Mouse (Mus musculus) kidney, postnatal 4 days (tissue): ENCODE measurements around the gene Wnt7b.
A peak's percentile ranks its signal among the peaks of the same experiment; 100 is the strongest.

Experiments
- DNase-seq, 2 experiments: peaks; one replicate each; pipeline ENCODE4 v3.0.0; 2021; ENCODE audit warnings: mixed read lengths in 2 of 2

Wnt7b gene

DNA sequence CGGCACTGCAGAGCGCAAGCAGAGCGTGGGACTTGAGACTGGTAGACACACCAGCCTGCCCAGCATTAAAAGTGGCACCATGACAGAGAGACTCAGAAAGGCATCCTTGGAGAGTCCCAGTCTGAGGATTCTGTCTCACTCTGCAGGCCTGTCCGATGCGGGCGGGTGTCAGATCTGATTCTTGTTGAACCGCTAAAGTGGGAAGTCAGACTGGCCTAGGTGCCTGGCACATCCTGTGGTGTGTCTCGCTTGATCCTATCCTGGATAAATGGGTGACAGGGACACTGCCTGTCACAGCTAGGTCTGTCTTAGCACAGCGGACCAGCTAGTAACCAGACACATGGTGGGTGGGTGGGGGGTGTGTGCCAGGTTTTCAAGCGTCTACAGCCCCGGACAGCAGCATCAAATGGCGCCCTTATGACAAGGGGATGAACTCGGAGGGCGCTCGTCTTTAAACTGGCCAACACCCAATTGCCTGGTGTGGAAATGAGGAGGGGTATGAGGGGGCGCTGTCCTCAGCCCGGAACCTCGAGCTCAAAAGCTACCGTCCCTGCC, at the start of gene Wnt7b:
TSS of gene Wnt7b (minus strand) at position 118 of the 555 bp plus-strand sequence.
- peak in 1 of 2 experiments; percentile 26 for DNase-seq

DNA sequence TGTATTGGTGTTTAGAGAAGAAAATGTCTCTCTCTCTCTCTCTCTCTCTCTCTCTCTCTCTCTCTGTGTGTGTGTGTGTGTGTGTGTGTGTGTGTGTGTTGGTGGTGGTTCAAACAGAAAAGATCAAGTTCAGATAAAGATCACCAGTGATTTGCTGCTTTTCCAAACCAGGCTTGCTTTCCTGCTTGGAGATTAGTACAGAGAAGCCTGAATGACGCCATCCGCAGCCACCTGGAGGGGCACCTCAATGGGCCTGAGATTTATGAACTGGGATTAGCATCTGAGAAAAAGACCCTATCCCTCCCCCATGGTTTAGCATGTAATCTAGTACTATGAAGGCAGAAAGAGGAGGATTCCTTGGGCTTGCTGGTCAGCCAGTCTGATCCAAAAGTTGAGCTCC, 49.3 kb upstream of the Wnt7b start:
- DNase-seq: no peak

DNA sequence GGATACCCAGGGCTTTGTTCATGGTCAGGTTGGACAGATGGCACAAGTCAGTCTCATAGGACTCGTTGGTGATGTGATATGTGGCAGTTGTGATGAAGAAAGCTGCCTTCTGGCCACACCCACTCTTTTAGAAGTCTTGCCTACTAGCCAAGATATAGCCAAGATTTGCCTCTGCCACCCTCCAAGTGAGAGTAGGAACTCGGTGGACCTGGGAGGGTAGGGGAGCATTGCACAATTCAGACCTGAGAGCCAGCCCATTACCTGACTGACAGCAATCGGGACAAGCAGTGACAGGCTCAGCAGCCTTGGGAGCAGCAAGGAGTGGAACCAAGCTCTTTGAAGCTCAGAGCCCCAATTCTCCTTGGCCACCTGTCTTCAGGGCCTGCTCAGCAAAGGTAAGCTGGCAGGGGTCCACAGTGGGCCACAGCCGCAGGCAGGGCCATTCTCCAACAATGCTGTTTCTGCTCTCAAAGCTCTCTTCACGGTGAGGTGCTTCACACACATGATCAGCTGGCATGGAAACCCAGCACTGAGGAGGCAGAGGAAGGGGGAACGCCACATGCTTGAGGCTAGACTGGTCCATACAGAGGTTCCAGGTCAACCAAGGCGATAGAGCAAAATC, 47.8 kb upstream of the Wnt7b start:
- DNase-seq: no peak

DNA sequence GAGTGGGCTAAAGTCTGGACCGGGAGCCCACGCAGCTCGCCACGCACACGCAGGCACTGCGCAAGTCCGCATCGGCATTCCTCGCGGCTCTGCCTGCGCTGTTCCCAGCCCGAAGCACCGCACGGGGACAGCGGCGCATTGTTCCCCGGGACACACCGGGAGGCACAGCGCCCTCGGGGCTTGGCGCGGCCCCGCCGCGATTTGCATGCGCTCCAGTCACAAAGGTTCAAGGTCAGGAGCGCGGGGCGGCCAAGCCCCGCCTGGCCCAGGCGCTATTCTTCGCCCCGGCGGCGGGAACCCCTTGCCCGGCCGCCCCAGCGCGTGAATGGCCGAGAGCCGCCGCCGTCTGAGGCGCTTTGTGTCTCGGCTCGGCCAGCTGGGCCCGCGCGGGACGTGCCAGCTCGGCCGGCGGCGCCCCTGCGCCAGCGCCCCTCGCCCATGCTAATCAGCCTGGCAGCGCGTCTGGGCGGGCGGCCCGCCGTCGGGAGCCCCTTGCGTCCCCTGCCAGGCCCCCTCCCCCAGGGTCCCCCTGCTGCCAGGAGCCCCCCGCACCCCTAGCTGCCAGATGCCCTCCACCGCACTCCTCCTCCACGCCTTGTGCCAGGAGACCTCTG, 43.5 kb upstream of the Wnt7b start:
- peak; percentile 68 to 79 for DNase-seq

DNA sequence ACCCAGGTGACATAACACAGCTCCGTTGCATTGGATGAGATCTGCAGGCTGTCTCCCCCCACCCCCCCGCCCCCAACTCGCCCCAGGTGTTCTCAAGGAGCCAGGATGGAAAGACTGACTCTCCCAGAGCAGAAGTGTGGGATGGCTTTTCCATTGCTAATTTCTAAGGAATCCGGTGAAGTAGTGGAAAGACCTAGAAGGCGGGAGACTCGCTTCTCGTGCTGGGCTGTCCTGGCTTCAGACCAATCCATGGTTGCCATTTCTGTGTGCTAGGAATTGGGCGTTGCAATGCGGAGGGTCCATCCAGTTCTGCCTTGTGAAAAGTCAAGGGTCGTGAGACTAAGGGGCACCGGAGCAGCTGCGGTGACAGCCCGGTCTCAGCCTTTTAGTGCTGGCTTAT, 39.9 kb upstream of the Wnt7b start:
- DNase-seq: no peak

DNA sequence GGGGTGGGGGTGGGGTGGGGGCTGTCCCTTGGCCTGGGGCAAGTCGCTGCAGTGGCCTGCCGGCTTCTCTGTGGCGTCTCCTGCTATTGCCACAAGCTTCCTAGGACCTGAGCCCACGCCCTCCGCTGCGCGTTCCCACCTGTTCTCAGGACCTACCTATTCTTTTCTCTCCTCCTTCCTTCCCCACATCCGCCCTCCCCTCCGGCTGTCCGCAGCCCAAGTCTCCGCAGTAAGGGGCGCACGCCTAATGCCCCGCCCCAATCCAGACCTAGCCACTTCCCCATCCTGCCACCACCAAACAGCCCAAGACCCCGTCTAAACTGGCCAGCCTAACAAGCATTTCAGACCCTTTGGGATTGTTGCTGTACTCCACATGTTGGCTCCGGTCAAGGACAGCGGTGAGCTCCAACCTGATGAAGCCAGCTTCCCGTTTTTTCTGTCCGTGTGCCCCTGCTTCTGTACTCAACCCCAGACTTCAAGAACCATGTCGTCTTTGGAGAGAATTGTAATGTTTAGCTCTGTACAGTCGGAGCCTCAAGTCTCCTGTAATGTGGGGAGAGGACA, 33.3 kb upstream of the Wnt7b start:
- peak in 1 of 2 experiments; percentile 33 for DNase-seq

DNA sequence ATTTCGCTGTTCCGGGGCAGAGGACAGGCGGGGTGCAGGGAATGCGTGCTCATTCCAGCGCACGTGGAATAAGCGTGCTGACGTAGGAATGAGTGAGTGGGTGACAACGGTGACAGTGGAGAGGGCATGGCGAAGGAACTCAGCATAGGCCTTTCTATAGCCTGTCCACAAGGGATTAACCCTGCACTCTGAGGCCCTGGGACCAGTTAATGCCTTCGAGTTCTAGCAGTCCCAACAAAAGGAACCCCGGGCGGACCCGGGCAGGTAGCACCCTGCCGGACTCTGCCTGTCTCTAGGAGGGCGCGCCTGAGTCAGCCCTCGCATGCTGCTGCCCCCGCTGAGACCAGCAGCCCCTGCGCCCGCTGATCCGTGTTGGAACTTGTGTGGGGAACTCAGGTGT, 32.8 kb upstream of the Wnt7b start:
- peak; percentile 48 to 67 for DNase-seq

DNA sequence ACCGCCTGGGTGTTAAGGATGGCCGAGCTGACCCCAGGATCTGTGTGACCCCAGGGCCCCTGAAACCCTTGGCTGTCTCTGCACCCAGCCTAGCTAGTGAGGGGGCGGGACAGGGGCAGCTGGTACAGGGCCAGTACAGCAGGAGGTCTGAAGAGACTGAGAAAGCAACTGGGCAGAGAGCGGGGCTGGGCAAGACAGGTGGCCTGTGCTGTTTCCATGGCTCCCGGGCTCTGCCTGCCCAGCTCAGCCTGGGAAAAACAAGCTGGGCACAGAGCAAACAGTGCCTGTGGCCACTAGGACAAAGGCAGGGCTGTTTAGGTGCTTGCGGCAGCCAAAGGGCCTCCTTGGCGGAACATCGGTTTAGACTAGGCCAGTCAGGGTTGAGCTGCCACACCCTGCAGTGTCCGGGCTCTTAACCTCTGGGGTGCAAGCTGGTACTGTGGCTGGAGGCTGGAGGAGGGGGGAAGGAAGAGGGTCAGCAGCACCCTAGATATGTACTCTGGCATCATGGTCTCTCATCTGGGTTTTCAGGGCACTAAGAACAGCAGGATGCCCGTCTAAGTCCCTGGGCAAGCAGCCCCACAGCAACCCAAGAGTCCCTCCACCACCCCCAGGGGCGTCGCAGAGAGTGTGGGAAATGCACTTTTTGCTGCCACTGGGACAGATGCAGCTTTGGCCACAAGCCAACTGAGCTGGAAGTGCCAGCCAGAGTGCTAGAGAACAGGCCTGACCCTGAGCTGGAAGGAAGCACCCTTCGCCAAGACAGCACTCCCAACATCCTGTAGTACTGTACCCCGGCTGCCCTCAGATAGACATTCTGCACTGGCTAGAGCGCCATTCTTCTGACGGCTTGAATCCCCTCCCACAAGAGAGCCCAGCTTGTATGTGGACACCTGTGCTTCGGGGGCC, 31.3 kb upstream of the Wnt7b start:
- peak; percentile 70 to 80 for DNase-seq

DNA sequence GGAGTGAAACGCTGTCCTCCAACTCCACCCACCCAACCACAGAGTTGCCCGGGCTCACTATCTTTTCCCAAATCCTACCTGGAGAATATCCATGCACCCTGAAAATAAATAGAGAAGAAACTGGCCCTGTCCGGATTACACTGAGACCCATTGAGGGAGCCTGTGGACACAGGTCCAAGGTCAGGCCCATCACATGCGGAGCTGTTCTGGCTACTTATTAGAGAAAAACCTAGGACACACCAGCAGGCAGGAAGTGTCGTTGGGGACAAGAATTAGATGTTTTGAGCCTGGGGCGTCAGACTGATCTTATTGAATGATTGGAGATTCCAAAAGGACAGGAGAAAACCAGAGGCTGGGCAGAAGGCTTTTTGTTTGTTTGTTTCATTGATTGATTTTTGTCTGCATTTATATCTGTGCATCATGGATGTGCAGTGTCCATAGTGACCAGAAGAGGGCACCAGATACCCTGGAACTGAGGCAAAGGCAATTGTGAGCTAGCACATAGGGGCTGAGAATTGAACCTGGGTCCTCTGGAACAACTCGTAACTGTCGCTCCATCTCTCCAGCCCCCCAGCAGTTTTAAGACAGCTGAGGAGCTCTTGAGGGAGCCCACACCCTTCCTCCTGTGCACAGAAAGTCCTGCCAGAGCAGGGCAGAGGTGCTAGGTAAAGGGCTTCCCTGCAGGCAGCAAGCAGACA, 30.5 kb upstream of the Wnt7b start:
- DNase-seq: peak; percentile 62 to 75

DNA sequence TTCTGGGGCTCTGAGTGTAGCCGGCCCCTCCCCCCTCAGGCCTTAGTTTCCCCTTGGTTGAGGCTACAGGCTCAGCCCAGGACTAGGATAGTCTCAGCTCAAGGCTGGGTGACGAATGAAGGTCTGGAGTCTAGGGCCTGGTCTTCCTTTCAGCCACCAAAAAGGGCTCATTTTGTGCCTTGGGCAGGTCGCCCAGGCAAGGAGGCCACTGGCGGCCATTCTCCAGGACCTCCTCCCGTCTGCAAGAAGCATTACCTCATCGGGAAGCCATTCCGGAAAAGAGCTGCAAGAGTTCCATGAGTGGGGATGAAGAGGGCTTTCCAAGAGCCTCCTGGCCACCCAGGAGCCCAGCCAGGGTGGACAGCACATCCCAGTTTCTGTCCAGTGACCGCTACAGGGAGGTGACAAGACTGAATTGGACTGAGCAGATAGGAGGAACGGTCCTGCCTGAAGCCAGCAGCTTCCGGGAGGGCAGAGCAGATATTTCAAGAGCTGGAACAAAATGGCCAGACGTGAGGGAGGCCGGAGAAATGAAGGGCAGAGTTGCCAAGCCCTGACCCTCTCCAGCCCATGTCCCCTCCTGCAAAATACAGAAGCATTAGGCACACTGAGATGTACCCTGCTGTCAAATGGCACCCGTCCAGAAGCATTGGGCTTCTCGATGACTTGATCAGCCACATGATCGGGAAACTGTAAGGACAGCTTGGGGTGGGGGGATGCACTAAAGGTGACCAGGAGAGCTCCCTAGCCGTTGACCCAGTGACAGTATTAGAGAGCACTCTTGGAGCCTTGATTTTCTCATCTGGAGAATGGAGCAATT, 29.6 kb upstream of the Wnt7b start:
- DNase-seq: peak; percentile 49 to 64

DNA sequence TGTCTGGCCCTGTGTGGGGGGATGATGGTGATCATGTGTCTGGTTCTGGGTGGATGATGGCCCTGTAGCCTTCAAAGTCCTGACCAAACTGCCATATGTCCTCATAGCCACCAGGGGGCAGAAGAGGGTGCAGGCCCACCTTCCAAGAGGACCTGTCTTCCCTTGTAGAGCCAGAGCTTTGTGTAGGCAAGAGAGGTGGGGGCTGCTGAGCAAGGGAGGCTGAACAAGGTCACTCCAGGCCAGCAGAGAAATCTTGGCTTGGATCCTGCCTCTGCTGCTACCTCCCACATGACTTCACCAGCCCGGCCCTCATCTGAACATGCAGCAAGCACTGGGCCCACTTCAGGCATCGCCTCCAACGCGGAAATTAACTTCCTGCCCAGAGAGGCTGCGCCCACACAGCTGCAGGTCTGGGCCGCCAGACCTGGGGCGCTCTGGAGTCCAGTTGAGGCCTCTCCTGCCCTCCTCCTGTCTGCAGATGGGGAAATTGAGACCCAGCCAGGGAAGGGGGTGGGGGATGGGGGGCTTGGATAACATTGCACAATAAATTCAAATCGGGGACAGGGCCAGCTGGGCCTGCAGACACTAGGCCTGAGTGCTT, 28.4 kb upstream of the Wnt7b start:
- DNase-seq: peak; percentile 86 to 93

DNA sequence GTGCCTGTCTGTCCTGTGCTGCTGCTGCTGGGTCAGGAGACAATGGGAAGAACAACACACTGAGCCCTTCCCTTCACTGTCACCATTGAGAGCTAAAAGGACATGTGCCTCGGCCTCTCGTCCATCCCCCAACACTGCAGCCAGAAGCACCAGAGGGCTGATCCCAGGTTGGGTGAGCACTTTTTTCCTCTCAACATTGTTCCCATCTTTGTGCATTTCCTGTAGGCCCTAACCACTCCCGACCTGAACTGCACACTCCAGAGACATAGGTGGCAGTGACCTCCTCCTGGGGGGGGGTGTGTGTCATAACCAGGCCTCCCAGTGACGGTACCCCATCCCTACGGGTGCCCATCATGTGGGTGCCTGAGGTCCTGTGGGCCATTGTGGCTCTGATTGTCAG, 27.8 kb upstream of the Wnt7b start:
- DNase-seq: peak in 1 of 2 experiments; percentile 41

DNA sequence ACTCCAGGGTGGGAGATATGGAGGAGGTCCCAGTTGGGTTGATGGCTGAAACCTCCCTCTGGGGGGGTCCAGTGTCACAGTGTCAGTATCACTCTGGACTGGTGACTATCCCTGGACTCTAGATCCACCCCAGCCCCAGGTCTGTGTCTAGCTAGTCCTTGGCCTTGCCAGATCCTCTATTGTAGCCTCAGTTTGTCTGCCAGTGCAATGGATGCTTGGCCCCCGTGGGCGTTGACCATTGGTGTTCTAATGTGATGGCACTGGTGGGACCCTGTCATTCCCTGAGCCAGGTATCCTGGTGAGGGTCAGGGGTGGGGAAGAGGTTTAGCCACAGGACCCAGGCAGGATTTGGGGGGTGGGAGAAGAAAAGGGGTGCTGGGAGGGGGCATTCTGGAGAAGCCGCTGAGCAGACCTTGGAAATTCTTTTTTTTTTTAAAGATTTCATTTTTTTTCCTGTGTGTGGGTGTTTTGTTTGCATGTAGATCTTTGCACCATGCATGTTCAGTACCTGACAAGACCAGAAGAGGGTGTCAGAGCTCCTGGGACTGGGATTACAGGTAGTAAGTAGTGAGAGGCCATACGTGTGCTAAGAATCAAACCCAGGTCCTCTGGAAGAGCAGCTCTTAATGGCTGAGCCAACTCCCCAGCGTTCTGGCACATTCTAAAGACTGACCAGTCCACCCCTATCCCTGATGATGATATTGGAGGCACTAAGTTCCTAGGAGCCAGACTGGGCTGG, 27.2 kb upstream of the Wnt7b start:
- DNase-seq: no peak

DNA sequence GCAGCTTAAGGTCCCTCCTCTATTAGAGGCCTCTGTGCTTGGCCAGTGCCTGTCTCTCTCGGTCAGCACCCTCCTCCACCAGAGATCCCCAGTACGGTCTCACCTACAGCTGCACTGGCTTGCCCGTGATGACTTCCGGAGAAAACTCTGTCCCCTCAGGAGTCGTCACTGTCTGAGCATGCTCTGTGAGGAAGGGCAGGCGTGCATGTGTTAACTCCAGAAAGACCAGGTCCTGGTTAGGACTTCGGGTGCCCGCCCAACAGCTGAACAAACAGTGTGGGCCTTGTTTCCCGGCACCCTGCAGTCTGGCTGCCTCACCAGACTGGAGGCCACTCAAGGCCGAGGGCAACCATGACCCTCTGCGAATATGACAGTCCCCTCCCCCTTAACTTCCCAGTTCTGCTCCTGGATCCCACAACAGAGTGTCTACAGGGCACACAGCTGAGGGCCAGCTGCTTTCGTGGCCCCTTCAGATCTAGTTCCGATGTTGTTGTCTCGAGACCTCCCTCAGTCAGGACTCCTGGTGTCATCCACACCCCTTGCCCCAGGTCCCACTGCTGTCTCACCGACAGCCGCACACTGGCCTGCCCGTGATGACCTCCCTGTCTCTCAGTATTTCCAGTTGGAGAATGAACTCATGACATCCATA, 23.8 kb upstream of the Wnt7b start:
- peak; percentile 29 to 38 for DNase-seq

DNA sequence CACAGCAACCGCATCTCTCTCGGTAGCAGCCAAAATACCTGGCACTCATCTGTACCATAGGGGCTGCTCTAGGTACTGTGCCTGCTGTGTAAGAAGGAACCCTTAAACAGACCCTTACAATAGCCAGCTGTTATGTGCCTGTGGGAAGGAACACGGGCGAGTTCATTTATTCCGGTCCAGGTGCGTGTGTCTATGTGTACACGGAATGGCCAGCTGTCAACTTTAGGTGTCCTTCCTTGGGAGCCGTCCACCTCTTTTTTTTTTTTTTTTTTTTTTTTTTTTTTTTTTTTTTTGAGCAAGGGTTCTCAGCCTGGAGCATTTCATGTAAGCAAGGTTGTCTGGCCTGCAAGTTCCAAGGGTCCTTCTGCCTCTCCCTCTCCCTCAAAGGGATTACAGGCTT, 22.7 kb upstream of the Wnt7b start:
- no peak for DNase-seq

DNA sequence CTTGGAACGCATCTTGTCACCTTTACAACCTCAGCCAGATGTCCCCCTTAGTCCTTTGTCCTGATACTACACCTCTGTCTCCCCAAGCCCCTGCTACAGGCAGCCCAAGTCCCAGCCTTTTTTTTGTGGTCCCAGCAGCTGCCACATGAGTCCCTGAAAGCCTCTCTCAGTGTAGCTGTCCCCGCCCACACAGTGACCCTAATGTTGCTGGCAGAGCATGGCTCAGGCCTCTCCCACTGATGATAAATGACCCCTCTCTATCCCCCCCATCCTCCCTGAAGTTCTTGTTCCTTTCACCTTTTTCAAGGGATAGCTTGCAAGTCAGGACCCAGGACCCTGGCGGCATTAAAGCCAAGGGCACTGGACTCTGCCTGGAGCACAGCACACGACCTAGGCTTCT, 22.2 kb upstream of the Wnt7b start:
- DNase-seq: no peak

DNA sequence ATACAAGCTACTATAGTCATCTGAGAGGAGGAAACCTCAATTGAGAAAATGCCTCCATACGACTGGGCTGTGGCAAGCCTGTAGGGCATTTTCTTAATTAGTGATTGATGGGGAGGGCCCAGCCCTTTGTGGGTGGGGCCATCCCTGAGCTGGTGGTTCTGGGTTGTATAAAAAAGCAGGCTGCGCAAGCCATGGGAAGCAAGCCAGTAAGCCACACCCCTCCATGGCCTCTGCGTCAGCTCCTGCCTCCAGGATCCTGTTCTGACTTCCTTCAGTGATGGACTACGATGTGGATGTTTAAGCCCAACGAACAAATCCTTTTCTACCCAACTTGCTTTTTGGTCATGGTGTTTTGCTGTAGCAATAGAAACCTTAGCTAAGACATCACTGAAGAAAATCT, 21.1 kb upstream of the Wnt7b start:
- peak in 1 of 2 experiments; percentile 49 for DNase-seq

DNA sequence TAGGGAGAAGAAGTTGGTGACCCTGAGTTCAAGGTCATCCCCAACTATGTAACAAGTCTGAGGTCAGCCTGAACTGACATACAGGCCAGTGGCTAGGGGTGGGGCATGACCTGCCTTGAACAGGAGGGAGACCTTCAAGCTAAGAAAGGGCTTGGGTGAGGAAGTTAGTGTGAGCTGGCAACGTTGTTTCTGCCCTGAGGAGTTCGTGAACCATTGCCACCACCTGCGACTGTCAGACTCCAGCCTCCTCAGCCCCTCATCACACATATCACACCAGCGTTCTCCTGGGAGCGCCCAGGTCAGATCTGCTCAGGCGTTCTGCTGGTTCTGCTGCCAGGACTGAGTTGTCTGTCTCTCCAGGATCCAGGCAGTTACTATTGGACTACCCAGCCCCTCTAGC, 20.5 kb upstream of the Wnt7b start:
- DNase-seq: no peak

DNA sequence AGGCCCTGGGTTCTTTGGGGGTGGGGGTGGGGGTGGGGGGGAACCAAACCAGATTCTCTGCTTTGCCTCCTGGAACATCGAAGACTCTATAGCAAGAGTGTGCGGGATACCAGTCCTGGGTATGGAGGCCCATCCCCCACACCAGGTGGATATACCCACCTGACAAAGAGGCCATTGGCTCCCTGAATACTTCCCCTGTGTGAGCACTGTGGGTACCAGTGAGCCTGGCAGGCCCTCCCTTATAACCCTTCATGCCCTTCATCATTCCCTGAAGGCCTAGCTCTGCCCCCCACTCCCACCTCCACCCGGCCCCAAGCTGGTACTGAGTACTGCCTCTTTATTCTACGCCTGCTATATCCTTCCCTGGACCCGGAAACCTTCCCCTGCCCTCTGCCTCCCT, 19.7 kb upstream of the Wnt7b start:
- no peak for DNase-seq

DNA sequence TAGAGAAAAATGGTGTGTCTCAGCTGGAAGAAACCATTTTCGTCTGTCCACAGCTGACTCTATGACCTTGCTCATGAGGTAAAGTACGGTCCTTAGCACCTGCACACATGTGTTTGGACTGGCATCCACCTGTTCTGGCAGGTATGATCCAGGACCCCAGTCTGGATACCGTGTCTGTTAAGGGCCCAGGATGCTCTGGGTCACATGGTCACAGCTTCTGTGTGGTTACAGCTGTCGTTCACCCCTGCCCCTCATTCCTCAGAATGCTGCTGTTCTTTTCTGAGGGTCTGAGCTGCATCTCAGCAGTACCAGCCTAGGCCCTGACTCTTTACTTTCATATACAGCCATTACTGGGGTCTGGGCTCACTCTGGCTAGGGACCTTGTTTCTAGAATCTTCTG, 18.9 kb upstream of the Wnt7b start:
- no peak for DNase-seq
